Mouse (Mus musculus) colon, adult 2 months (tissue): ENCODE results near the gene Calcrl. TPM values are rescaled to one million over a fixed set of nuclear protein-coding genes. Genes with fewer than 3 reads are reported as not detected.

Experiments
- polyA plus RNA-seq: library from polyadenylated mRNA; depleted of rRNA; stranded (reverse); fragments of >200 nt; gene quantifications from 2 replicates; pipeline ENCODE4 v1.2.3, GENCODE M21; 2012; rRNA removed

The Calcrl gene
- polyA plus RNA-seq = 2.3 and 3.5 TPM in 2 replicates

GRCm38 (mm10) chr2:84425138-84425537 lies at the start of gene Calcrl:
Calcrl (minus strand) TSS chr2:84425411.

Other genes starting within 250 kb of the Calcrl start
- gene Tfpi, start 51.4 kb upstream of the Calcrl start, polyA plus RNA-seq = 1.5 TPM in 2 replicates
- 60.4 and 68.6 TPM in 2 replicates for gene Ctnnd1, start 225.4 kb upstream of the Calcrl start, polyA plus RNA-seq
- not detected in 2 replicates for gene Btbd18, start 233.7 kb upstream of the Calcrl start, polyA plus RNA-seq
- gene Selenoh, start 245.4 kb upstream of the Calcrl start, polyA plus RNA-seq = 50.5 and 62.5 TPM in 2 replicates